Mouse (Mus musculus): ENCODE measurements at regions not wholly inside any gene's neighbourhood (a gene's known extent, or its start where the extent isn't known, plus 50 kb on each side); places are given as distances from the start of the nearest gene placed in this dataset.
"Not testable (repeated sequence)": the region's sequence is repeated elsewhere in the genome, so short reads cannot be mapped to it uniquely, and the experiment has no call there.

DNA sequence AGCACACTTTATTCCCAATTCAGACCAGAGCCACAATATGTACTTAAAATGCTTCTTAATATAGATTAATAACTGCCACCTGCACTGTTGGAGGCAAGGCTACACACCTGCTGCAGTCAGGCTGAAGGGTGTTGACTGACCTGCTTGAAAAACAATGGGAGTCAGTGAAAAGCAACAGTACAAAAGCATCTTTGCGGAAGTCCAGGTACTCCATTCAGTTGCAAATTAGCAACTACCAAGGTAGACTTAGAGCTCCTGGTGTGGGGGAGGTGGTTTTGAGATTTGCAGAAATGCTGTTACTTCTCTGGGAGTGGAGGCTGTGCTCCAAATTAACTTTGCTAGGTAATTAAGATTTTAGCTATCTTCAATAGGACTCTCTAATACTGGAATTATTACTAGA, 217.6 kb downstream of the Tbl1xr1 start:
- not testable (repeated sequence) for TF ChIP-seq CTCF (IDR thresholded peaks at IDR 0.05; ENCODE audit: borderline replicate concordance, insufficient read depth, low read length); POLR2A (IDR thresholded peaks at IDR 0.05; ENCODE audit: low read depth, low read length)

All from embryonic fibroblast, embryonic 13.5 days (primary cell).